Mouse (Mus musculus) stomach, embryonic 15.5 days (tissue): ENCODE measurements around the gene Pold4. TPM values are rescaled to one million over a fixed set of nuclear protein-coding genes. Genes with fewer than 3 reads are reported as not detected.

Source experiments
- ATAC-seq: fragments of 200-750 bp; cut with Nextera tagmentation; 2 replicates; pipeline ENCODE4 v1.8.0; 2017; ENCODE audit warnings: low read depth, moderate number of reproducible peaks, moderate TSS enrichment; ENCODE audit not compliant: insufficient read depth, low FRiP score
- H3K27ac ChIP-seq: fragments of 300-500 bp; sonication (generic); 2 replicates; pipeline ENCODE4 v1.5.1; 2015; ENCODE audit warnings: mild to moderate bottlenecking, inconsistent platforms
- H3K27me3 ChIP-seq: fragments of 300-500 bp; sonication (generic); replicated peaks from 2 replicates; pipeline ENCODE4 v1.6.1; 2015; ENCODE audit warnings: inconsistent platforms
- H3K36me3 ChIP-seq: fragments of 300-500 bp; sonication (generic); 2 replicates; pipeline ENCODE4 v1.6.1; 2015; ENCODE audit warnings: inconsistent platforms
- H3K4me1 ChIP-seq: fragments of 300-500 bp; sonication (generic); 2 replicates; pipeline ENCODE4 v1.6.1; 2015; ENCODE audit warnings: inconsistent platforms
- H3K4me2 ChIP-seq: fragments of 300-500 bp; sonication (generic); 2 replicates; pipeline ENCODE4 v1.6.1; 2015; ENCODE audit warnings: mild to moderate bottlenecking, inconsistent platforms
- H3K4me3 ChIP-seq: fragments of 300-500 bp; sonication (generic); replicated peaks from 2 replicates; pipeline ENCODE4 v1.5.1; 2015; ENCODE audit warnings: inconsistent platforms
- H3K9ac ChIP-seq: fragments of 300-500 bp; sonication (generic); 2 replicates; pipeline ENCODE4 v1.6.1; 2015; ENCODE audit warnings: inconsistent platforms
- H3K9me3 ChIP-seq: fragments of 300-500 bp; sonication (generic); 2 replicates; pipeline ENCODE4 v1.6.1; 2016; ENCODE audit warnings: inconsistent platforms
- WGBS: fragments of 180-500 bp; shearing (Covaris S2); methylation state at CpG from one replicate; pipeline ENCODE4 v1.1.7; 2015; 5-methylcytosine and 5-hydroxymethylcytosine counted together
- polyA plus RNA-seq: library from polyadenylated mRNA; unstranded; fragments of >200 nt; fragmentation: Nextera tagmentation; extraction: Ambion mirVana; gene quantifications from 2 replicates; pipeline ENCODE4 v1.2.1, GENCODE M21; 2015

Pold4 gene
- polyA plus RNA-seq, 1 experiment from 2014 or later: 36.4 TPM

DNA sequence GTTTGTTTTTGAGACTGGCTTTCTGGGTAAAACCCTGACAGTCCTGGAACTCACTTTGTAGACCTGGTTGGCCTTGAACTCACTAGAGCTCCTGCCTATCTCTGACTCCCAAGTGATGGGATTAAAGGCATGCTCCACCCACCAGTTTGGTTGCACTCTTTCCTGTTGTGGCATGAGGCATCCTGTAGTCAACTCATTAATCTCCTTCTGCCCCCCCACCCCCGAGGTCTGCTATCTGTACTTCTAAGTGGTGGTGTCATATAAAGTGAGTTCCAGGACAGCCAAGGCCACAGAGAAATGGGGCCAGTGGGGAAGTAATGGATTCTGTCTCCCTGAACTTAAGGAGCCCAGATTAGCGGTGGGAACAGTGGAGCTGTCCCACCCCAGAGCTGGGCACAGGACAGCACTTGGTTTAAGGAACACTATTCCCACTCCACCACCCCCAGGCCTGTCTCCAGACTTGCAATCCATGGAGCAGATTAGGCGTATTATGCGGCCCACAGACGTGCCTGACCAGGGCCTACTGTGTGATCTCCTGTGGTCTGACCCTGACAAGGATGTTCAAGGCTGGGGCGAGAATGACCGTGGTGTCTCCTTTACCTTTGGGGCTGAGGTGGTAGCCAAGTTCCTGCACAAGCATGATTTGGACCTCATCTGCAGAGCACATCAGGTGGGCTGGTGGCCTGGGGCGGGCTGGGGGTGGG is 37.5 kb upstream of the Pold4 start:
- peaks cover 25% of the 10 kb centered on the region for H3K4me1 ChIP-seq
- no peaks in the 10 kb centered on the region for H3K27me3 ChIP-seq
- H3K36me3 ChIP-seq: peaks cover 45% of the 10 kb centered on the region
- no peak for ATAC-seq
- peak overlapping the region; percentile 93; the same call in 1 of the 2 replicates for H3K4me3 ChIP-seq
- H3K27ac ChIP-seq: no peak overlapping the region
- 81% methylated on average over 8 of the region's 8 CpGs for WGBS
- no peaks in the 10 kb centered on the region for H3K9me3 ChIP-seq
- no peak overlapping the region; the same call in 1 of the 2 replicates for H3K4me2 ChIP-seq
- no peak overlapping the region for H3K9ac ChIP-seq

DNA sequence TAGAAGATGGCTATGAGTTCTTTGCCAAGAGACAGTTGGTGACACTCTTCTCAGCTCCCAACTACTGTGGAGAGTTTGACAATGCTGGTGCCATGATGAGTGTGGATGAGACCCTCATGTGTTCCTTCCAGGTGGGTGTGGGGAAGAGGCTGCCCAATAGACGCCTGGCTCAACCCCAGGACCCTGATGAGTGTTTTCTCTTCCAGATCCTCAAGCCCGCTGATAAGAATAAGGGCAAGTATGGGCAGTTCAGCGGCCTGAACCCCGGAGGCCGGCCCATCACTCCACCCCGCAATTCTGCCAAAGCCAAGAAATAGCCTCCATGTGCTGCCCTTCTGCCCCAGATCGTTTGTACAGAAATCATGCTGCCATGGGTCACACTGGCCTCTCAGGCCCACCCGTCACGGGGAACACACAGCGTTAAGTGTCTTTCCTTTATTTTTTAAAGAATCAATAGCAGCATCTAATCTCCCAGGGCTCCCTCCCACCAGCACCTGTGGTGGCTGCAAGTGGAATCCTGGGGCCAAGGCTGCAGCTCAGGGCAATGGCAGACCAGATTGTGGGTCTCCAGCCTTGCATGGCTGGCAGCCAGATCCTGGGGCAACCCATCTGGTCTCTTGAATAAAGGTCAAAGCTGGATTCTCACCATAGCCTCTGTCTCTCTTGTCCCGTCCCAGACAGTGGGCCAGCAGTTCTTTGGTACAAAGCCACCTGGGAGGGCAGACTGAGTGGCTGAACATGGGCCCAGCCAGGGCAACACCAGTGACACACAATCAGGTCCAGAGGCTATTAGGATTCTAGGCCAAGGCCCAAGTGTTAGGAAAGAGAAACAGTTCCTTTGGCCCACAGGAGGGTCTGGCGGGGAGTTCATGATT is 36.7 kb upstream of the Pold4 start:
- ATAC-seq: no peak
- 76% methylated on average over 12 of the region's 12 CpGs for WGBS
- Histone ChIP-seq H3K9ac (no peak overlapping the region), H3K27ac (no peak overlapping the region), H3K4me3 (no peak overlapping the region), H3K27me3 (no peaks in the 10 kb centered on the region), H3K36me3 (peaks cover 48% of the 10 kb centered on the region), H3K4me2 (no peak overlapping the region), H3K9me3 (no peaks in the 10 kb centered on the region), H3K4me1 (peaks cover 25% of the 10 kb centered on the region)

DNA sequence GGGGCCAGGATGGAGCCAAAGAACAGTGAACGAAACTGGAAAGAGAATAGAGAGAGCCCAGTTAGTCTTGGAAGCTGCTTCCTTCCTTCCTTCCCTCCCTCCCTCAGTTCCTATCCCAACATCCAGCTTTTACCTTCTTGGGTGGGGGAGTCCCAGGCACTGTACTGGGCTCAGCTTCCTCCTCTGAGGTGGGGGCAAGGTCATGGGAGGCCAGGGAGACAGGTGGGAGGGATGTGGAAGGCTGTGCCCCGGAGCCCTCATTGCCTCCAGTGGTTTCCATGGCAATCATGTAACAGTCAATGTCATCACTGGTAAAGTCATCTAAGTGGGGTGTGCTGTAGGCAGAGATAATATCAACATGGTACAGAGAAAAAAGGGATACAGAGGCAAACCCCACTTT is 35.7 kb upstream of the Pold4 start:
- H3K9ac ChIP-seq: no peak overlapping the region
- no peak overlapping the region for H3K4me2 ChIP-seq
- ATAC-seq: no peak
- H3K4me1 ChIP-seq: peaks cover 30% of the 10 kb centered on the region
- 62% methylated on average over 2 of the region's 2 CpGs for WGBS
- no peak overlapping the region for H3K4me3 ChIP-seq
- H3K27ac ChIP-seq: no peak overlapping the region
- H3K36me3 ChIP-seq: peaks cover 48% of the 10 kb centered on the region
- no peaks in the 10 kb centered on the region for H3K9me3 ChIP-seq
- H3K27me3 ChIP-seq: no peaks in the 10 kb centered on the region

DNA sequence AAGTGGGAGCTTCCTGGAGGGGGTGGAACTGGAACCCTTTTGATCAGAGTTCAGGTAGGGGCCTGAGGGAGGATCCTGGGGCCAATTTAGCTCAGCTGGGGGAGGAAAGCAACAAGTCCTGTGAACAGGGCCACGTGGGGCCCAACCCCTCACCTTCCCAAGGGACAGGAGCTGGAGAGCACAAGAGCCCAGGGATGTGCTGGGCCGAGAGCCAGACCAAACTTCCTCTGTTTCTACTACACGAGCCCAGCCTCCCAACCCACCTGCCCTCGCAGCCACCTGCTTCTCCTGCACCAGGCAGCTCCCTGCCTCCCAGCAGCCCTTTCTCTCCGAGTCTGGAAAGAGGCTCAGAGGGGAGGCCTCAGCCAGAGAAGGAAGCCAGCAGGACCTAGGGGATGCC is 35.2 kb upstream of the Pold4 start:
- H3K27ac ChIP-seq: 0 out of 2 replicates have a peak overlapping the region, but pooled peaks have one; percentile 16
- no peak overlapping the region for H3K4me2 ChIP-seq
- no peaks in the 10 kb centered on the region for H3K9me3 ChIP-seq
- no peak overlapping the region for H3K4me3 ChIP-seq
- H3K27me3 ChIP-seq: no peaks in the 10 kb centered on the region
- peaks cover 48% of the 10 kb centered on the region for H3K36me3 ChIP-seq
- H3K4me1 ChIP-seq: peaks cover 31% of the 10 kb centered on the region
- WGBS: 32% methylated on average over 5 of the region's 5 CpGs
- ATAC-seq: no peak
- H3K9ac ChIP-seq: no peak overlapping the region

DNA sequence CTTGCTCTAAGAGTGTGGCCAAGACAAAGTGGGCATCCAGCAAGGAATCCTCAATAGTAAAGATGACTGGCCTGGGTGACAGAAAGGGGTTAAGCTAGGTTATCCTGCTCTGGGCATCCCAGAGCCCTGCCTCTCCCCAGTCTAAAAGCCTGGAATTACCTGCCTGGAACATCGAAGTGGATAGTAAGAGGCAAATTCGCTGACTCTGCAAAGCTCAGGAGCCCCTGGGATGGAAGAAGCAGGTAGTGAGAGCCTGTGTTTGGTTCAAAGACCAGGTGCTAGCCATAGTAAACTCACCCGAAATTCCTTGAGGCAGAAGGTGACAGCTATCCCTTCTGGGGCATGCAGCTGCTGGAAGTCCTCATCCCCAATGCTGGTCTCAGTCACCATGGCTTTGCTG is 34.5 kb upstream of the Pold4 start:
- H3K27ac ChIP-seq: no peak overlapping the region
- ATAC-seq: no peak
- no peak overlapping the region for H3K4me2 ChIP-seq
- H3K27me3 ChIP-seq: no peaks in the 10 kb centered on the region
- no peak overlapping the region for H3K9ac ChIP-seq
- peaks cover 48% of the 10 kb centered on the region for H3K36me3 ChIP-seq
- peaks cover 33% of the 10 kb centered on the region for H3K4me1 ChIP-seq
- H3K4me3 ChIP-seq: no peak overlapping the region
- H3K9me3 ChIP-seq: no peaks in the 10 kb centered on the region
- 61% methylated on average over 3 of the region's 3 CpGs for WGBS

DNA sequence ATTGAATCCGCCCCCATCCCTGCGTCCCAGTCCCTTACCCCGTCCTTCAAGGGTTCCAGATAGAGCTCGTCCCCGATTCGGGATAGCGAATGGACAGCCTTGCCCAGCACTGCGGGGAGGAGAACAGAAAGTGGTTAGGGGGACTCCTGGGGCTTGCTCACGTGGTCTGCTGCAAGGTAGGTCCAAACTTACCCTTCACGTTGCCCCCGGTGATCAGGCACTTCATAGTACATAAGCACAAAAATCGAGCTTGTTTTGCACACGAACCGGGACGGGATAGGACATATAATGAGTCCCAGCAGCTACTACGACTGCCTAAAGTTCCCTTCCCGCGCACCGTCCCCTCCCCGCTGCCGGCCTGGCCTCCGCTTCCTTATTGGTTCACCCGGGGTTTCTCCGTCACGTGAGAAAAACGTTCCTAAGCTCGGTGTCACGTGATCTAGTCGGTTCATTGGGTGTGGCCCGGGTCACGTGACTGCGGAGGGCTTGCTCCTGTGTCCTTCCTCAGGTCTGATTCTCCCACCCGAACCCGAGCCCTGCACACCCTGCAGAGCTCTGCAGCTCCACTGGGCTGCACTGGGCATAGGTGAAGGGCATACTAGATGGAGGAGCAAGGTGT is 30.3 kb upstream of the Pold4 start, which contains the start of gene Rad9a:
TSS of gene Rad9a (minus strand) at position 372 of the 619 bp plus-strand sequence.
- Histone ChIP-seq H3K27me3 (no peaks in the 10 kb centered on the region), H3K4me2 (peak within 1 kb of the TSS; percentile 87), H3K27ac (peak within 1 kb of the TSS; percentile 76), H3K36me3 (peaks cover 20% of the 10 kb centered on the region), H3K4me3 (peak within 1 kb of the TSS; percentile 71), H3K9ac (peak within 1 kb of the TSS; percentile 81), H3K9me3 (no peaks in the 10 kb centered on the region), H3K4me1 (peaks cover 21% of the 10 kb centered on the region; the same call in 1 of the 2 replicates)
- peak; percentile 84 for ATAC-seq
- WGBS: under 1% methylated on average over 34 of the region's 34 CpGs

DNA sequence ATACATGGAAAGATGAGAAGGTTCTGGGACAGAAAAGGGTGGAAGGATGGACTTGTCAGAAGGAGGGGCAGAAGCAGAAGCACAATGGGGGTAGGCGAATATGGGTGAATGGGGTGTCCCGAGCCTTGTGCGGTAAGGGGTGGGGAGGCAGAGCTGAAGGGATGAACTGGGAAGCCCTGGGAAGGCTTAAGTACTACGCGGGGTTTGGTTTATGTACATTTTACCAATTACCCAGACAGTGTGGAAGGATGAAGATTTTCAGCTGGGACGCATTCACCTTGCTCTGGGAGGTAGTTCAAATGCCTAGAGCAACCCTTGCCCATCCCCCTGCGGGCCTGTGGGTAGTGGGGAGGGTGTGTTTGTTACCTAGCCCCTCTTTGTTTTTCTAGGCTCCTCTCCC is 29.6 kb upstream of the Pold4 start:
- peak overlapping the region; percentile 87 for H3K4me2 ChIP-seq
- no peak for ATAC-seq

DNA sequence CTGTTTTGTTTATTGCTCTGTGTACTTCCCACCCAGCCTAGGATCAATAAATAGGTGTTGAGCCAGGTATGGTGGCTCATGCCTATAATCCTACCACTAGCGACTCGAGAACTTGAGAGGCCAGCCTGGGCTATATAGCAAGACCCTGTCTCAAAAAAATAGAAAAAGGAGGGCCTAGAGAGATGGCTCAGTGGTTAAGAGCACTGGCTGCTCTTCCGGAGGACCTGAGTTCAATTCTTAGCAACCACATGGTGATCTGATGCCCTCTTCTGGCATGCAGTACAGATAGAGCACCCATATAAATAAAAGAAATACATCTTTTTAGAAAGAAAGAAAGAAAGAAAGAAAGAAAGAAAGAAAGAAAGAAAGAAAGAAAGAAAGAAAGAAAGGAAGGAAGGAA is 28.6 kb upstream of the Pold4 start:
- Histone ChIP-seq H3K4me1 (peaks cover 16% of the 10 kb centered on the region; the same call in 1 of the 2 replicates), H3K27ac (no peak overlapping the region), H3K36me3 (peaks cover 6% of the 10 kb centered on the region; the same call in 1 of the 2 replicates), H3K27me3 (no peaks in the 10 kb centered on the region), H3K4me2 (no peak overlapping the region), H3K4me3 (no peak overlapping the region), H3K9me3 (no peaks in the 10 kb centered on the region), H3K9ac (no peak overlapping the region)
- ATAC-seq: no peak
- WGBS: 65% methylated on average over 3 of the region's 3 CpGs

More for the DNA sequence above, 29.6 kb upstream of the Pold4 start:
- H3K27me3 ChIP-seq: no peaks in the 10 kb centered on the region
- no peaks in the 10 kb centered on the region for H3K9me3 ChIP-seq
- H3K36me3 ChIP-seq: peaks cover 14% of the 10 kb centered on the region
- H3K9ac ChIP-seq: peak overlapping the region; percentile 32; the same call in 1 of the 2 replicates
- H3K4me1 ChIP-seq: peaks cover 16% of the 10 kb centered on the region; the same call in 1 of the 2 replicates
- WGBS: 31% methylated on average over 7 of the region's 7 CpGs
- peak overlapping the region; percentile 71 for H3K4me3 ChIP-seq
- H3K27ac ChIP-seq: no peak overlapping the region

DNA sequence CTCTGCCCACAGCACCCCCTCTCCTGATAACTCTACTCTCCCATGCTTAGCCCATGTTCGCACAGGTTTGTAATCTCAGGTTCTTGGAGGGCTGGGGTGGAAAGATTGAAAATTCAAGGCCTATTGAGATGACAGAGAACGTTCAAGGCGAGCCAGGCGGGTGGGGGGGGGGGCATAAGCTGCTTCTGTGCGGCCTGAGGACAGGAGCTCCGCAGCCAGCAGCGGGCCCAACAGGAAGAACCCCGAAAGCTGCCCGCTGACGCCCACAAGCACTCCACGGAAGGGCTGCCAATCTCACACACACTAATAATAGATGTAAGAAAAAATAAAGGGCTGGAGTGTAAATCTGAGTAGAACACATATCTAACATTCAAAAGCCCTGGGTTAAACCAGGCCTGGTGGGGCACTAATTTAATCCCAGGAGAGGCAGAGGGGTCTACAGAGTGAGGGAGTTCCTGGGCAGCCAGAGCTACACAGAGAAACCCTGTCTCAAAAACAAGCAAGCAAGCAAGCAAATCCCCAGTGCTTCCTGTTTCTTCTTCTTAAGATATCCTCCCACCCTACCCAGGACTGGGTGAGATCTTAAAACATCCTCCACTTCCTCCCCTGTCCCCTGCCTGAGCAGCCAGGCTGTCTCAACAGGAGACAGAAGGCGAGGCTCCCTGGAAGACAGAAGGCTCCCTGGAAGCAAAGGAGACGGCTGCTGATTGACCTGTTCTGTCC is 27.9 kb upstream of the Pold4 start:
- H3K9ac ChIP-seq: 0 out of 2 replicates have a peak overlapping the region, but pooled peaks have one; percentile 6
- H3K9me3 ChIP-seq: no peaks in the 10 kb centered on the region
- H3K36me3 ChIP-seq: peaks cover 6% of the 10 kb centered on the region; the same call in 1 of the 2 replicates
- H3K4me1 ChIP-seq: peaks cover 16% of the 10 kb centered on the region; the same call in 1 of the 2 replicates
- H3K27ac ChIP-seq: no peak overlapping the region
- WGBS: 69% methylated on average over 13 of the region's 13 CpGs
- no peak overlapping the region for H3K4me3 ChIP-seq
- ATAC-seq: no peak
- no peaks in the 10 kb centered on the region for H3K27me3 ChIP-seq
- no peak overlapping the region for H3K4me2 ChIP-seq

DNA sequence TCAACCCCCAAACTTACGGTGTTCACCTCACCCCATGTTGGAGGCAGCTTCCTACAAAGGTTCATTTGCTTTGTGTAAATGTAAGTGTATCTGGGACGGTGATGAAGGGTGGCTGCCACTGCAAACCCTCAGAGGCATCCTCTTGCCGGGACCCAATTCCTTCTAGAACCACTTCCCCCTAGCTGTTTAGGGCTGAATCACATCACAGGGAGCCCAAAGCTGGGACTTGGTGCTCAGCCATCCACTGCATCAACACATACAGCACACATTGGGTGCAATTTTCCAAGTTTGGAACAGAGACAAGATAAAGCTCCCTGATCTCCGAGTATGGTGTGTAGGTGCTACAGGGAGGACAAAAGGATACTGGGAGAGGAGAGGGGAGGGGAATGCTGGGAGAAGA is 26.8 kb upstream of the Pold4 start:
- Histone ChIP-seq H3K36me3 (no peaks in the 10 kb centered on the region), H3K27me3 (no peaks in the 10 kb centered on the region), H3K4me2 (no peak overlapping the region), H3K9ac (no peak overlapping the region), H3K4me3 (no peak overlapping the region), H3K27ac (no peak overlapping the region), H3K9me3 (no peaks in the 10 kb centered on the region), H3K4me1 (peaks cover 16% of the 10 kb centered on the region; the same call in 1 of the 2 replicates)
- no peak for ATAC-seq
- 55% methylated on average over 4 of the region's 4 CpGs for WGBS

DNA sequence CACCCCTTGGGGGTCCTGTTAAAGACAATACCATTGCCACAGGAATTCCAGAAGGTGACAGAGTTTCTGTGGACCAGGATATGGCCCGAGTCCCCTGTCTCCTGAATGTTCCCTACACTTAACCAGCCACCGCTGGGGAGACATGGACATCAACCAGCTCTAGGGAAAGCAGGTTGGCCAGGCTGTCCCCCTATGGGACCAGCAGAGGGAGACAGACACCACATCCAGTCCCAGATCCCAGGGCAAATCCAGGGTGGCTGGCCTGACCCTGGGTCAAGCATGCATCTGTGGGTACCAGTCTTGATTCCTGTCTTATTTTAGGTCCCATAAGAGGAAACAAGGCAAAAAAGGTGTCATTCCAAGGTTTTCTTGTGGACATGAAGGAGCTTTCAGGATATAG is 24.7 kb upstream of the Pold4 start:
- no peak overlapping the region for H3K9ac ChIP-seq
- 2% methylated on average over 2 of the region's 2 CpGs for WGBS
- H3K4me3 ChIP-seq: no peak overlapping the region
- peak; percentile 61; the same call in 1 of the 2 replicates for ATAC-seq
- H3K4me1 ChIP-seq: peaks cover 6% of the 10 kb centered on the region; the same call in 1 of the 2 replicates
- no peaks in the 10 kb centered on the region for H3K9me3 ChIP-seq
- no peaks in the 10 kb centered on the region for H3K36me3 ChIP-seq
- no peak overlapping the region for H3K4me2 ChIP-seq
- no peak overlapping the region for H3K27ac ChIP-seq
- no peaks in the 10 kb centered on the region for H3K27me3 ChIP-seq
